Mouse (Mus musculus) frontal cortex, adult (tissue): ENCODE results near the gene Pde8a.
A peak's percentile ranks its signal among the peaks of the same experiment; 100 is the strongest.
"Not testable (repeated sequence)": the region's sequence is repeated elsewhere in the genome, so short reads cannot be mapped to it uniquely, and the experiment has no call there.

ENCODE experiments used
- ATAC-seq: cut with Nextera tagmentation; 2 replicates; pipeline ENCODE4 v1.9.2; 2017; ENCODE audit warnings: mild to moderate bottlenecking, moderate library complexity, mixed read lengths; ENCODE audit not compliant: low TSS enrichment

Pde8a gene

GRCm38 (mm10) chr7:81213347-81214152, at the start of gene Pde8a:
TSS of gene Pde8a (plus strand) at chr7:81213596.
- ATAC-seq, result no peak

GRCm38 (mm10) chr7:81164411-81164810, 49.0 kb upstream of the Pde8a start:
- no peak for ATAC-seq

GRCm38 (mm10) chr7:81167124-81167523, 46.3 kb upstream of the Pde8a start:
- ATAC-seq, result peak; percentile 64; the same call in 1 of the 2 replicates

DNA sequence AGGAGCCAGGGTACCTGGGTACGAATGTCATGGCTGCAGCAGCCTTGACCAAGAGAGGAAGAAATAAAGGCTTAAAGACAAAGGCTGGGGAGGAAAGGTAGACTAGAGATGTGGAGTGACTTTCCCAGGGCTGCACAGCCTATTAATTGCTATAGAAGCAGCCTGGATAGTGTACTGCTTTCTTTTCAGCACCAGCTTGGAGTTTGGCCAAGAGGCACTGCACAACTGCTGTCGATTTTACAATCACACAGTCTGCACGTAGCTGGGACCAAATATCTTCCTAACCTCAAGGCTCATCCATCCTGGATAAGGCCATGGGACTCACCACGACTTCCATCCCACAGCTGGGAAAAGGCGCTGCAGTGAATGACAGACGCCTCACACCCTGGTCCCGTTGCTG, 44.0 kb upstream of the Pde8a start:
- ATAC-seq, result no peak

DNA sequence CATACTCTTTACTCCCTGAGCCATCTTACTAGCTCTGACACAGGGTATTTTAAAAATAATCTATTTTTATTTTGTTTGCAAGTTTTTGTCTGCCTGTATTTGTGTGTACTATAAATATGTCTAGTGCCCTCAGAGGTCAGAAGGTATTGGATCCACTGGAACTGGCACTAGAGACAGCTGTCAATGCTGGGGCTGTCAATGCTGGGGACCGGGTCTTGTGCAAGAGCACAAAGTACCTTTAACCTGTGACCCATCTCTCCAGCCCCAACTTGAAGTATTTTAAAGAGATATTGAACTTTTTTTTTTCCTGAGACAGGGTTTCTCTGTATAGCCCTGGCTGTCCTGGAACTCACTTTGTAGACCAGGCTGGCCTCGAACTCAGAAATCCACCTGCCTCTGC, 39.5 kb upstream of the Pde8a start:
- no peak for ATAC-seq

DNA sequence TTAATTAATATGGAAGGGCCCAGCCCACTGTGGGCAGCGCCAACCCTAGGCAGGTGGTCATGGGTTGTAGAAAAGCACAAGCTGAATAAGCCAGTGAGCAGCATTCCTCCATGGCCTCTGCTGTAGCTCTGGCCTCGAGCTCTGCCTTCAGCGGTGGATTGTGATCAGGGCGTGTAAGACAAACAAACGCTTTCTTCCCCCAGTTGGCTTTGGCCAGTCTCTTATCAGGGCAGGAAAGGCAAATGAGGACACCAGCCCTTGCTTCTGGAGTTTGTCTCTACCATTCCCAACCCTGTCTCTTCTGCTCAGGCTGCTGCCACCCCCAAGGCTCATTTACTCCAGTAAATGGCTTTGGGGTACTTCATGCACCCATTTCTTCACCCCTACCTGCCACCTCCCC, 38.7 kb upstream of the Pde8a start:
- ATAC-seq, result no peak

DNA sequence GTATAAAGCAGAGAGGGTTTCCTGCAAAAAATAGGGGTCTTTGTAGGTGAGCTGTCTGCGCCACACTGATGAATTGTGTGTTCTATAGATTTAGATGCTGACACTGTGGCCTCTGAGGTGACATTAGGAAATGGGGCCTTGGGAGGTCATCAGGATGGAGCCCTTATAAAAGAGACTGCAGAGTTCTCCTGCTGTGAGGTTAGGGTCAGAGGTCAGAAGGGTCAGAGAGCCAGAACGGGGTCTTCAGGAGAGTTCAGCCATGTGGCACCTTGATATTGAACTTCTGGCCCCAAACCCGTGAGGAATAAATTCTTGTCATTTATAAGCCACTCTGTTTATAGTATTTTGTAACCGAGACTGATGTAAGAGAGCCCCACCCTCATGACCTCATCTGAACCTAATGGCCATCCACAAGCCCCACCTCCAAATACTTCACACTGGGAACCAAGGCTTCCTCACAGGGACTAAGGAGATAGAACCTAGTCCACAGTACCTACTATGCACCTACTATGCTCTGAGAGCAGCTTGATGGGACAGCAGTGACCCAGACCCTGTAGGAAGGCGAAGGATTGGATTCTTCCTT, 37.1 kb upstream of the Pde8a start:
- no peak for ATAC-seq

DNA sequence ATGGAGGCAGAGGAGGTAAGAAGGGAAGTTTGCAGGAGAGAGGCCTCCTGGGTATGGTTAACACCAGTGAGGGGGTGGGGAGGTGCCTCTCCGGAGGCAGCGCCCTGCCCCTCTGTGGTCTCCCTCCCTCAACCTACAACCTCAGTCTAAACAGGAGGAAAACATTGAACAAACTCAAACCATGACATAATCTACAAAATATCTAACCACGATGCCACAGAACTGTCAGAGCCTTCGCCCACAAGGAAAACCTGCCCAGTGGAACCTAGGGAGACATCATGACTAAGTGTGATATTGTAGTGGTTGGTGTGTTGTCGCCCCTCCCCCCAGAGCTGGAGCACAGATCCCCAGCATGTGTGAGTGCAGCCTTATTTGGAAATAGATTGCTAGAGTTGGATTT, 33.9 kb upstream of the Pde8a start:
- peak; percentile 50; the same call in 1 of the 2 replicates for ATAC-seq

DNA sequence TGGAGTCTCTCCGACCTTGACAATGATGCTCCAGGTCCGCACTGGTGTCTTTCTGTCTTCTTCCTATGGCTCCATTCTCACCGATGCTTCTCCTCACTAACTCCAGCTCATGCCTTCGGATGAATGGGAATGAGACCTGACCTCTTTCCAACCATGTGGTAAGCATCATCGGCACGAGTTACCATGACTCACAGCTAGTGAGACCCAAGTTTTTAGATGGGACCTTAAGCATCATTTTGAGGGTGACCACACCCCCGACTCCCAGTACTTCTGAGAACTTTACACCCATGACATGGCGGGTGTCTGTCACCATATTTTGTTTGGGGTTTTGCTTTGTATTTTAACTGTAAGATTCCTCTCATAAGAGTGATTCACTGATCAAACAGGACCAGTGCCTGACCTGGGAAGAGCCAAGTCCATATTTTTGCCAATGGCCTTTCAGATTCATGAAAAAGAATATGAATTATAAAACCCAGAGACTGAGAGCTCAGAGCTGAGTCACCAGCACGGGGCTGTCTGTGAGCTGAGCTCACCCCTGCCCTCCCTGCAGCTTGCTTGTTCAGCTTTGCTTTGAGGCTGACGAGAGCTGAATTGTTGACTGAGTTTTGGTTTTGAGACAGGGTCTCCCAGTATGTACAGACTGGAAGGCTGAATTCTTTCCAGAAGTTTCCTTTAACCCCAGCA, 30.8 kb upstream of the Pde8a start:
- ATAC-seq, result no peak

DNA sequence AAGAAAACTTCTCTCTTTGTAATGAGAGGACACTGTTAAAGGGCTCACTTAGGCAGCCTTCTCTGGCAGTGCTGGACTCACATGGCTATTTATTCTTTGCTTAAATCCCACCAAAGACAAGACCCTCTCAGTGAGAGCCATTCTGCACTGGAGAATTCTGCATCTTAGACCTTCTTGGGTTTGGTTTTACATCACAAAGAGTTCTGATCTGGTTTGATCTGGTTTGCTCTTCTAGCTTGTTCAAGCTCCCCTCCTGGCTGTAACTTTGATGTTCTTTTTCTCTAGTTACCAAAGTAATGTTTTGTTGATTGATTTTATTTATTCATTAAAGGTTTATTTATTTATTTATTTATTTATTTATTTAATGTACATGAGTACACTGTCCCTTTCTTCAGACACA, 30.2 kb upstream of the Pde8a start:
- ATAC-seq, result no peak

DNA sequence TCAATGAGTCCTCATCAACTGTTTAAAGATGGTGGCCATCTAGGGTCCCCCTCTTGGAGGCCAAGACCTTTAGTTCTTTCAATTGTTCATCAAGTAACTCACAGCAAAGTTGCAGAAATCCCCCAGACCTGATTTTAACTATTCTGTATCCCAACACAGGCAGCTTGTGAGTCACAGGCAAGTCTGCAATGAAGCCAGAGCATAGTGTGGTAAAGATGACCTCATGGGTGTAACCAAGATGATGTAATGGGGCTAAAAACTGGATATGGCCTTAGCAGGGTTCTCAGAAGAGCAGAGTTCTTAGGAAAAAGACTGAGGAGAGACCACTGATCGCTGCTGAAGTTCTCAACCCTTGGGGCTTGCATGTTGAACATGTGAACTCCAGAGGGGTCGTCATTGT, 29.3 kb upstream of the Pde8a start:
- ATAC-seq, result no peak

DNA sequence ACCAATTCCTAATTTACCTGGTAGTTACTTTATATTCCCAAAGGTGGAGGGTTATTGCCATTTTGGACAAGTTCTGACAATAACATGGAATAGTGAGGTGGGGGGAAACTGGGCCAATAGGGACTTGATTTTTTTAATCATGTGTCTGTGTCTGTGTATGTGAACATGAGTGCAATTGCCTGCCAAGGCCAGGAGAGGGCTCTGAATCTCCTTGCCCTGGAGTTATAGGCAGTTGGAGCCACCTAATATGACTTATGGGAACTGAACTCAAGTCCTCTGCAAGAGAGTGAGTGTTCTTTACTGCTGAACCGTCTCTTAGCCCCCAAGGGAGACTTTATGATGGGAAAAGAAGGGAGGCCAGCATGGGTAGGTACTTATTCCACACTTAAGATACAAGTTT, 28.7 kb upstream of the Pde8a start:
- no peak for ATAC-seq

GRCm38 (mm10) chr7:81186036-81186435, 27.4 kb upstream of the Pde8a start:
- not testable (repeated sequence) for ATAC-seq

GRCm38 (mm10) chr7:81189180-81189579, 24.2 kb upstream of the Pde8a start:
- no peak for ATAC-seq

GRCm38 (mm10) chr7:81195509-81195908, 17.9 kb upstream of the Pde8a start:
- ATAC-seq, result no peak

GRCm38 (mm10) chr7:81196796-81197195, 16.6 kb upstream of the Pde8a start:
- ATAC-seq, result no peak

DNA sequence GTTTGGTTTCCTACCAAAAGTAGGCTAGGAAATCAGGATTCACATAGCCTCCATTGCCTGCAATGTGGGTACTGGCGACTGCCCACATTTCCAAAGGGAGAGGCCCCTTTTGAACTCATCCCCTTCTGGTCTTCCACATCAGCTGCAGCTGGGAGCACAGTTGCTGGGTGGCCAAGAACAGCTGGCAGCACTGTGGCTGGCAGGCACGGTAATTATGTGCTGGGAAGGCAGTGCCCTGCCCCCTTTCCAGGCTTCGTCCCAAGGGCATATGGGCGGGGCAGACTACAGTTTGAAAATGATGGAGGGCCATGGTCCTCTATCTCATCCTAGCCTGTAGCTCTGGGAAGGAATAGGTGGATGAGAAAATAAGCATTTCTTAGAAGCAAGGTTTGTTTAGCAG, 14.9 kb upstream of the Pde8a start:
- ATAC-seq, result no peak

- no peak for ATAC-seq
Measured at GRCm38 (mm10) chr7:81199109-81199508, 14.3 kb upstream of the Pde8a start.

- no peak for ATAC-seq
Measured at GRCm38 (mm10) chr7:81199757-81200156, 13.6 kb upstream of the Pde8a start.

- ATAC-seq, result no peak
Measured at GRCm38 (mm10) chr7:81202389-81202788, 11.0 kb upstream of the Pde8a start.

DNA sequence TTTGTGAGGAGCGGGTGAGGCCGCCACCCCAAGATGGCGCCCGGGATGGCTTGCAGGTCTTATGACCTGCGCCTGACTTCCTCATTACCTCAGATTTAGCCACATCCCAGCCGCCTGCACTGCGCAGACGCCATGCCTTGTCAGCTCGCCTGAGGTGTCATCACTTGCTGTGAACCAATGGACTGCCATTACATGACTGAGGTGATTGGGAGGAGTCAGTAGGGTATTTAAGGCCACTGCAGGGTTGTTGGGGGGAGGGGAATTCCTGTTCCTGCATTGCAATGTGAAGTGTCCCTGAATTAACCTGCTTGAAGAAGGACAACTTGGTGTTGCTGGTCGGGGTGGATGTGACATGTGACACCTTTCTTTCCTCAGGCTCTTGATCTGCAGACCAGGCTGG, 9.8 kb upstream of the Pde8a start:
- not testable (repeated sequence) for ATAC-seq

DNA sequence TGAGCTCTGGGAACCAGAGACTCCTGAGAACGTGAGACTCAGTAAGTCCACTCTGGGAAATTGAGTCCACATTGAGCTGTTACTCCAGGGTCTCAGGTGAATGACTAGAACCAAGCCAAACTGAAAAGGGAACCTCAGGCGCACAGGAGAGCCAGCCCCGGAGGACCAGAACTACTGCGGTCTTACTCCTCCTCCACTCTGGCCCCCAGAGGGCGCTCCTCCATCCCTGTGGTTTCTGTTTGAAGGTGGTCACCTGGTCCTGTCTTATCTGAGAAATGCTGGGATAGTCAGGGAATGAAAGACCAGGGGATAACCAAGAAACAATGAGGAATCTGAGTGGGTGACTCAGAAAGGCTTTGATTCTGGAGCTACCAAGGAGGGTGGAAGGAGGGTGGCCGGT, 4.5 kb upstream of the Pde8a start:
- 0 out of 2 replicates have a peak, but pooled peaks have one; percentile 53 for ATAC-seq
